Mouse (Mus musculus) kidney, embryonic 16.5 days (tissue): Measurements from ENCODE around the gene Sh2d6. TPM values are rescaled to one million over a fixed set of nuclear protein-coding genes. Genes with fewer than 3 reads are reported as not detected.
A peak's percentile ranks its signal among the peaks of the same experiment; 100 is the strongest.

Experiments used
- ATAC-seq: fragments of 200-750 bp; cut with Nextera tagmentation; 2 replicates; pipeline ENCODE4 v1.8.0; 2017; ENCODE audit warnings: moderate TSS enrichment; ENCODE audit not compliant: low FRiP score, low TSS enrichment
- H3K27ac ChIP-seq: fragments of 300-500 bp; sonication (generic); 2 replicates; pipeline ENCODE4 v1.5.1; 2014; ENCODE audit warnings: low read length
- H3K27me3 ChIP-seq: fragments of 300-500 bp; sonication (generic); 2 replicates; pipeline ENCODE4 v1.6.1; 2014; ENCODE audit warnings: low read length, control low read depth, mixed read lengths; ENCODE audit not compliant: insufficient read depth
- H3K36me3 ChIP-seq: fragments of 300-500 bp; sonication (generic); 2 replicates; pipeline ENCODE4 v1.6.1; 2014; ENCODE audit warnings: low read length, control low read depth, mixed read lengths; ENCODE audit not compliant: insufficient read depth
- H3K4me1 ChIP-seq: fragments of 300-500 bp; sonication (generic); 2 replicates; pipeline ENCODE4 v1.6.1; 2014; ENCODE audit warnings: low read length, control low read depth, mixed read lengths; ENCODE audit not compliant: insufficient read depth
- H3K4me2 ChIP-seq: fragments of 300-500 bp; sonication (generic); replicated peaks from 2 replicates; pipeline ENCODE4 v1.6.1; 2014; ENCODE audit warnings: low read depth, low read length
- H3K4me3 ChIP-seq: fragments of 300-500 bp; sonication (generic); 2 replicates; pipeline ENCODE4 v1.5.1; 2014; ENCODE audit warnings: mild to moderate bottlenecking, low read length
- H3K9ac ChIP-seq: fragments of 300-500 bp; sonication (generic); replicated peaks from 2 replicates; pipeline ENCODE4 v1.6.1; 2014; ENCODE audit warnings: low read length
- H3K9me3 ChIP-seq: fragments of 300-500 bp; sonication (generic); 2 replicates; pipeline ENCODE4 v1.6.1; 2016; ENCODE audit warnings: low read length, control low read depth
- WGBS: fragments of 180-500 bp; shearing (Covaris S2); extraction: QIAGEN DNeasy Blood & Tissue Kit; methylation state at CpG from one replicate; pipeline ENCODE4 v1.1.7; 2014; 5-methylcytosine and 5-hydroxymethylcytosine counted together
- polyA plus RNA-seq: library from polyadenylated mRNA; unstranded; fragments of >200 nt; fragmentation: Nextera tagmentation; extraction: Ambion mirVana; gene quantifications from 2 replicates; pipeline ENCODE4 v1.2.1, GENCODE M21; 2015

The Sh2d6 gene
- polyA plus RNA-seq, 1 experiment from 2014 or later, result 0.17 TPM

DNA sequence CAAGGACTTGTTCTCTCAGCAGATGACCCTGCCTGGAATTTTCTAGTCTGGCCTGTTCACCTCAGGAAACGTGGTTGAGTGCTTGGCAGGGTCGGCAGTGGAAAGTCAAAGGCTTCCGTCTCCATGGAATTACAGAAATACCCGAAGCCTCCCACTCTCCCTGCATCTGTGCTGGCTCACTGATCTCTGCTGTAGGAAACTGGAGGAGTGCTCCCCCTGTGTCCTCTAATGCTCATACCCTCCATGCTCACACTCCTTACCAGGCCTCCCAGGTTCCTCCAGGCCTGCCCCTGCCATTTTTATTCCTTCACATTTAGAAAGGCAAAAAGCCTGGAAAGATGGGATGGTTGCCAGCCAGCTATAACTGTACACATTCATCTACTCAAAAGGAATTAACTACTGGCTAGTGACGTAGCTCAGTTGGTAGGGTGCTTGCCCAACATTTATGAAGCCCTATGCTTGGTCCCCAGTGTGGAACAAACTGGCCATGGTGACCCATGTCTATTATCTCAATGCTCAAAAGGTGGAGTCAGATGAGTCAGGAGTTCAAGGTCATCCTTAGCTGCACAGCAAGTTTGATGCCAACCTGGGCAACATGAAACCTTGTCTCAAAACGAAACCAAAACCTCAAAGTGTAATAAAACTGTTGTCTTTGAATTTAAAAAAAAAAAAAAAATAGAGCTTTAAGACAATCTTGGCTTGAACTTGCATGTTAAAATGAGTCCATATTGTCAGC is 10.7 kb downstream of the Sh2d6 start:
- H3K4me3 ChIP-seq, result no peak overlapping the region
- H3K27ac ChIP-seq, result peak overlapping the region; percentile 84
- H3K9me3 ChIP-seq, result no peaks in the 10 kb centered on the region
- WGBS, result 26% methylated on average over 6 of the region's 6 CpGs
- 0 out of 2 replicates have a peak overlapping the region, but pooled peaks have one; percentile 2 for H3K9ac ChIP-seq
- H3K4me1 ChIP-seq, result peaks cover 32% of the 10 kb centered on the region
- H3K36me3 ChIP-seq, result no peaks in the 10 kb centered on the region
- peak; percentile 53; the same call in 1 of the 2 replicates for ATAC-seq
- no peaks in the 10 kb centered on the region for H3K27me3 ChIP-seq
- no peak overlapping the region for H3K4me2 ChIP-seq

DNA sequence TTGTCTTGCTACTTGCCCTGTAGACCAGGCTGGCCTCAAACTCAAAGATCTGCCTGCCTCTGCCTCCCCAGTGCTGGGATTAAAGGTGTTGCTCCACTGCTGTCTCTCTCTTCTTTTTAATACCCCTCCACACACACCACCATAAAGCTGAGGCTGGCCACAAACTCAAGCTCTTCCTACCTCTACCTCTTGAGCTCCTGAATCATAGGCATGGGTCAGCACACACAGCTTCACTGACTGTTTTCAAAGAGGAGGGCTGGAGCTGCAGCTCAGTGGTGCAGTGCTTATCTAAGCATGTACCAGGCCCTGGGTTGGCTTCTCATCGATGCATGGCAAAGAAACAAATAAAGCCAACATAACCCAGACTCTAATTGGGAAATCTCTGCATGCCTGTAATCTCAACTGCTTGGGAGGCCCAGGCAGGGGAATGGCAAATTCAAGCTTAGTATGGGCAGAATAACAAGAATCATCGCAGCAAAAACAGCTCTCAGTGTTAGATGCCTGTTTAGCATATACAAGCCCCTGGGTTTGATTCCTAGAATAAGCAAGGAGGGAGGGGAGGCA is 11.6 kb downstream of the Sh2d6 start:
- Histone ChIP-seq H3K36me3 (no peaks in the 10 kb centered on the region), H3K9ac (no peak overlapping the region), H3K4me2 (no peak overlapping the region), H3K27me3 (no peaks in the 10 kb centered on the region), H3K27ac (peak overlapping the region; percentile 84), H3K4me1 (peaks cover 32% of the 10 kb centered on the region), H3K9me3 (no peaks in the 10 kb centered on the region), H3K4me3 (no peak overlapping the region)
- ATAC-seq, result no peak
- WGBS, result 54% methylated on average over 2 of the region's 2 CpGs

DNA sequence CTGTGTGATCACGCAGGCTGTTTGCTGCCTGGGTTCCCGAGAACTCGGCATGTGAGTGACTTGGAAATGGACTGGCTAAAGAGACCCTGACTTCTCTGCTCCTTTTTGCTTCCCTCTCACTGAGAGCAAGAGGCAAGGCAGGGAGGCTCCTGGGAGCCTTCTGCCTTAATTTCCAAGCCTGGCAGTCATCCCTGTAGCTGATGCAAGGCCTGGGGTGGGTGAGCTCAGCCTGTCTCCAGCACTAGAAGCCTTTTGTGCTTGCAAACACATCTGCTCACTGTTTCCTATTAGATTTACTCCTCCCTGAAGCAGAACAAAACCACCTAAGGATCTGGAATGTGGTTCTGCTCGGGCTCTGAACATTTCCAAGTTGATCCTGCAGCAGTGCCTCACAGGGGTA is 12.9 kb downstream of the Sh2d6 start:
- no peaks in the 10 kb centered on the region for H3K9me3 ChIP-seq
- no peak overlapping the region for H3K9ac ChIP-seq
- no peaks in the 10 kb centered on the region for H3K27me3 ChIP-seq
- H3K4me3 ChIP-seq, result no peak overlapping the region
- no peak for ATAC-seq
- WGBS, result 84% methylated on average over 4 of the region's 4 CpGs
- H3K36me3 ChIP-seq, result no peaks in the 10 kb centered on the region
- H3K4me2 ChIP-seq, result no peak overlapping the region
- H3K27ac ChIP-seq, result no peak overlapping the region
- H3K4me1 ChIP-seq, result peaks cover 32% of the 10 kb centered on the region

DNA sequence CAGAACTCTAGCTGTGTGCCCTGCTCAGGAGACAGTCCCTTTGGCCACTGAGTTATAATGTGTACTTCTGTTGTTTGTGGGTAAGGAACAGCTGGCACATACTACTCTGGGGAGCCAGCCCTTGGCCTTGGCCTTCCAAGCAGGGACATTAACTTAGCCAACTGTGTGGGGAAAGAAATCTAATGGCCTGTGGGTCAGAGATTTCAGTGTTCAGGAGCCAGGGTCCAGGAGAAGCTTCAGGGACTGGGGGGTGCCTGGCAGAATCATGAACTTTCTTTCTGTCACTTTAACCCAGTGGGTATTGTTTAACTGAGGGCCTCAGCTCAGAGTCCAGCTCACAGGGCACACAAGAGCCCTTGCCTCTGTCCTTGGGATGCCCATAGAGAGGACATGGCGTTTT is 15.4 kb downstream of the Sh2d6 start:
- no peak overlapping the region for H3K27ac ChIP-seq
- 73% methylated on average over 1 of the region's 1 CpGs for WGBS

DNA sequence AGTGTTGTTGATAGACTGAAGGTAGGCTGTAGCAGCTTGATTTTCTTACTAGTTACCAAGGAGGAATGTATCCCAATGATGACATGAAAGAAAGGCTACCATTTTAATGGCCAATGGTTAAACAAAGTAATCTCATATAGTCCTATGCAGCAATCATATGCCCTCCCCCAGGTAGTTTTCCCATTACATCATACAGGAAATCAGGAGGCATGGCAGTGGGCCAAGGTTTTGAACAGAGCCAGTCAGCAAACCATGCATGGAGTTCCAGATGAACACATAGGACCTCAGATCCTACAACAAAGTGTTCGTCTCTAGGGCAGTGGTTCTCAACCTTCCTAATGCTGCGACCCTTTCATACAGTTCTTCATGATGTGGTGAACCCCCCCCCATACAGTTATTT is 17.6 kb downstream of the Sh2d6 start:
- Histone ChIP-seq H3K9me3 (no peaks in the 10 kb centered on the region), H3K9ac (no peak overlapping the region), H3K4me2 (no peak overlapping the region), H3K4me3 (no peak overlapping the region), H3K27me3 (no peaks in the 10 kb centered on the region), H3K4me1 (peaks cover 3% of the 10 kb centered on the region; the same call in 1 of the 2 replicates), H3K27ac (no peak overlapping the region), H3K36me3 (no peaks in the 10 kb centered on the region)
- WGBS, result 79% methylated on average over 2 of the region's 2 CpGs
- no peak for ATAC-seq

More for the DNA sequence above, 15.4 kb downstream of the Sh2d6 start:
- Histone ChIP-seq H3K9ac (no peak overlapping the region), H3K9me3 (no peaks in the 10 kb centered on the region), H3K4me3 (no peak overlapping the region), H3K27me3 (no peaks in the 10 kb centered on the region), H3K36me3 (no peaks in the 10 kb centered on the region), H3K4me2 (no peak overlapping the region), H3K4me1 (peaks cover 14% of the 10 kb centered on the region)
- ATAC-seq, result no peak

DNA sequence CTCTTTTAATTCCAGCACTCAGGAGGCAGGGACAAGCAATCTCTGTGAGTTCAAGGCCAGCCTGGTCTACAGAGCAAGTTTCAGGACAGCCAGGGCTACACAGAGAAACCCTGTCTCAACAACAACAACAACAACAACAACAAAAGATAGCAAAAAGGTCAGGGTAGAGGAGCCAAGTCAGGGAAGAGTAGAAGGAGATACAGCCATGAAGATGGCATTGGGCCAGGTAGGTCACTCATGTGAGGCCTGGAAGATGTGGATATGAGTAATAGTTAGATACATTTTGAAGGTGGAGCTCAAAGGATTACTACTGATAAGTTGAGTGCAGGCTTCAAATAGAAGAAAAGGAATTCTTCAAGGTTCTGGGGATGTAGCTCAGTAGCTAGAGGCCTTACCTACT is 18.2 kb downstream of the Sh2d6 start:
- no peaks in the 10 kb centered on the region for H3K27me3 ChIP-seq
- ATAC-seq, result no peak
- no peak overlapping the region for H3K4me2 ChIP-seq
- H3K27ac ChIP-seq, result no peak overlapping the region
- no peak overlapping the region for H3K9ac ChIP-seq
- no peaks in the 10 kb centered on the region for H3K36me3 ChIP-seq
- H3K4me1 ChIP-seq, result peaks cover 4% of the 10 kb centered on the region
- H3K4me3 ChIP-seq, result no peak overlapping the region
- no peaks in the 10 kb centered on the region for H3K9me3 ChIP-seq

DNA sequence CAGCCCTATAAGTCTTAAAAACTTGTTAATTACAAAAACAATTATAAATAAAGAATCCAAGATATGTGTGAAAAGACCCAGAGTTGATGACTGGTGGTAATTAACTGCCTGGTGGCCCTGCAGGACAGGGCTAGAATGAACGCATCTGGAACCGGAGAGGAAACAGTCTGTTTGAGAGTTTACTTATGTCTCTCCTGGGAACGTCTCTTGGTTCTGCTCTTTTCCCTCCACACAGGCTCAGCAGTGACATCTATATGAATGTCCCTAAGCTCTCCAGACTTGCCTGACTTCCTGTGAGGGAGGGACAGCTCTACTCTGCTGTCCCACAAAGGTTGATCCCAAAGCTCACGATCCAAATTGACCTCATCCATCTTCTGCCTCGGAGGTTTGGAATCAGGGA is 22.6 kb downstream of the Sh2d6 start:
- Histone ChIP-seq H3K4me3 (no peak overlapping the region), H3K4me2 (no peak overlapping the region), H3K4me1 (peaks cover 3% of the 10 kb centered on the region), H3K27ac (peak overlapping the region; percentile 22; the same call in 1 of the 2 replicates), H3K27me3 (no peaks in the 10 kb centered on the region), H3K9ac (no peak overlapping the region), H3K9me3 (no peaks in the 10 kb centered on the region), H3K36me3 (no peaks in the 10 kb centered on the region)
- peak; percentile 80 for ATAC-seq
- 39% methylated on average over 5 of the region's 5 CpGs for WGBS

DNA sequence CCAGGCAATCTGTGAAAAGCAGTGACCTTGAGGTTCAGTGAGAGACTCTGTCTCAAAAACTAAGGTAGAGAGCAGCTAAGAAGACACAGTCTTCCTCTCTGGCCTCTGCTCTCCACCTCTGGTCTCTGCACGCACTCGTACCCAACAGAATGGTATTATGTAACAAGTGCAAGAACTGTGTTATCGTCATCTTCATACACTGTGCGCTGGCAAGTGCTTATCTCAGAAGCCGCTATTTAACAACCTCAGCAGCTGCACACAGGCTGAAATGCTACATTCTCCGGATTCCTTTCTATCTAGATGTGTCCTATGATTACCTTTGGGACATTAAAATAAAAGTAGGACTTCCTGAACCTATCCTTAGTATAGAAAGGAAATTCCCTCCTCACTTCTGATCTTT is 28.6 kb downstream of the Sh2d6 start:
- ATAC-seq, result no peak
- no peaks in the 10 kb centered on the region for H3K9me3 ChIP-seq
- H3K36me3 ChIP-seq, result no peaks in the 10 kb centered on the region
- H3K27ac ChIP-seq, result no peak overlapping the region
- peaks cover 7% of the 10 kb centered on the region for H3K4me1 ChIP-seq
- H3K27me3 ChIP-seq, result no peaks in the 10 kb centered on the region
- H3K4me2 ChIP-seq, result no peak overlapping the region
- 73% methylated on average over 6 of the region's 6 CpGs for whole genome bisulfite sequencing
- no peak overlapping the region for H3K4me3 ChIP-seq
- no peak overlapping the region for H3K9ac ChIP-seq

DNA sequence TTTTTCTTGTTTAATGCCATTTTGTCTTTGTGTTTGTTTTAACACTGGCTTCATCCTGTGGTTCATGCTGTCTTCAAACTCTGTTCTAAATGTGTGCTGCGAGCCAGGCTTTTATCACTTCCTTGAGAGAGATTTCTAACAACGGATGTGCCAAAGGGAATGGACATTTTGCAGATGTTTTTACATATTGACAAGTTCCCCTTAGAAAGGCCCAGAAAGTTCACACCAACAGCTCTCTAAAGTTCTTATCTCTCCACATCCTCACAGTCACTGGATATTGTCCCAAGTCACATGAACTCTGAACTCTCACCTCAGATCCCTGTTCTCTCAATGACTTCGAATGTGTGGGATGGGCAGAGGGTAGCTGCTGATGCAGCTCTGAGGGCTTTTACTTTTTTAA is 30.4 kb downstream of the Sh2d6 start:
- Histone ChIP-seq H3K9ac (no peak overlapping the region), H3K36me3 (no peaks in the 10 kb centered on the region), H3K27me3 (no peaks in the 10 kb centered on the region), H3K9me3 (no peaks in the 10 kb centered on the region), H3K4me2 (no peak overlapping the region), H3K4me1 (peaks cover 10% of the 10 kb centered on the region), H3K4me3 (no peak overlapping the region), H3K27ac (no peak overlapping the region)
- no peak for ATAC-seq
- 56% methylated on average over 3 of the region's 3 CpGs for WGBS

DNA sequence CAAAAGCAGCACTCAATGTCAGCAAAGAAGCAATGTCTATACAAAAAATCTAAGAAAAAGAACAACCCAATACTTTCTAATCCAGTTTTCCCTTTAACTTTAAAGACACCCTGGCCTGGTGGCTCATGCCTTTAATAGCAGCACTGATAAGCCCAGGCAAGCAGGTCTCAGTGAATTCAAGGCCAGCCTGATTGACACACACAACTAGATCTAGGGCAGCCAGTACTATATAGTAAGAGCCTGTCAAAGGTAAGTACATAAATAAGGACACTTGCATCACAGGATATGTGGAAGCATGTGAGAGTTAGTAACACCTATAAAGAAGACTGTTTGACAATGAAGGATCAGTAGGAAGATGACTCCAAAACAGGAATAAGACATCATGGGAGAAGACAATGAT is 32.0 kb downstream of the Sh2d6 start:
- Histone ChIP-seq H3K27ac (no peak overlapping the region), H3K4me3 (no peak overlapping the region), H3K27me3 (no peaks in the 10 kb centered on the region), H3K4me2 (no peak overlapping the region), H3K9ac (no peak overlapping the region), H3K9me3 (no peaks in the 10 kb centered on the region), H3K36me3 (no peaks in the 10 kb centered on the region), H3K4me1 (peaks cover 10% of the 10 kb centered on the region)
- ATAC-seq, result no peak
